Mouse (Mus musculus): ENCODE results near the gene Rab3gap2.
"Not testable (repeated sequence)": the region's sequence is repeated elsewhere in the genome, so short reads cannot be mapped to it uniquely, and the experiment has no call there.

The Rab3gap2 gene

DNA sequence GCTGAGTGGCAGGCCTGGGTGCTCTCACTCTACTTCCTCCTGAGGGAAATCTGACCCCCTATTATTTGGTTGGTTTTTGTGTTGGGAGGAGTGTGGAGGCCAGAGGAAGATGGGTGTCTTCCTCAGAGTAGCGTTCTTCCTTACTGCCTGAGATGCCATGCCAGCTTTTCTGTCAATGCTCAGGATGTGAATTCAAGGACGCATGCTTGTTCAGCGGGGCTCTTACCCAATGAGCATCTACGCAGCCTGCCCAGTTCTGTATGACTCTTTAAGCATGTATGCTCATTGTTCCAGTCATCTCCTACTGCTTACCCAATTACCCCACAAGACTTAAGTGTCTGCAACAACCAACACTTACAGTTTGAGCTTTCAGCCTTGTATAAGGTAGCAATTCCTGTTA is 76.7 kb downstream of the Rab3gap2 start:
- no peak for DNase-seq (ENCODE audit: low read depth, low spot score)

DNA sequence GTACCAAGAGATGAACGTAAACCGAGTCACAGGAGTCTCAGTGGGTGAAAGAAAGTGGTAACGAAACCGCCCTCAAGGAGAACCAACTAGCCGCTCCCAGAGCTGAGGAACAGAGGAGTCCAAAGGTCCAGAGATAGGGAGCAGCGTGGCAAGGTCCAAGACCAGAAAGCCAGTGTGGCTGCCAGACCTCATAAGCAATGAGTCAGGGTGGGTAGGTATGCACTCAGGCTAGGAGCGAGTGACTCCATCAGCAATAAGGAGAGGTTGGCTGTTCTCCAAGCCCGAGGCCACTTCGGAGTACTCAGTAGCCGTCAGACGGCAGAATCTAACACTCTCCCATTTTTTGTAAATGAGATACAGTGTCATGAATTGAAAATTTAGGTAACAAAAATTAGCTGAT is 78.9 kb downstream of the Rab3gap2 start:
- DNase-seq (ENCODE audit: low read depth, low spot score), result no peak

DNA sequence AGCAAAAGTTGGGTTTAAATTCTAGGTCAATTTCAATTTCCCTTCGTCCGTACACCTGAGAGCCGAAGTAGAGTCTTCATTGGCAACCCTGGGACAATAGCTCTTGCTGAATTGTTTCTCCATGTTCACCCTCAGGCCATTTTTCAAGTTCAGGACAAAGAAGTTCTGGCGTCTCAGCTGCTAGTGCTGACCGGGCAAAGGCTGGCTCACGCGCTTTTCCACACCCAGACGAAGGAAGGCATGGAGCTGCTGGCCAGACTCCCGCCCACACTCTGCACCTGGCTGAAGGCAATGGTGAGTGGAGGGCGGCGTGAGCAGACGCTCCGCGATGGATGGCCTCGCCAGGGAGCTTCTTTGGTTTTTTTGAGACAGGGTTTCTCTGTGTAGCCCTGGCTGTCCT is 79.3 kb downstream of the Rab3gap2 start:
- no peak for DNase-seq (ENCODE audit: low read depth, low spot score)

DNA sequence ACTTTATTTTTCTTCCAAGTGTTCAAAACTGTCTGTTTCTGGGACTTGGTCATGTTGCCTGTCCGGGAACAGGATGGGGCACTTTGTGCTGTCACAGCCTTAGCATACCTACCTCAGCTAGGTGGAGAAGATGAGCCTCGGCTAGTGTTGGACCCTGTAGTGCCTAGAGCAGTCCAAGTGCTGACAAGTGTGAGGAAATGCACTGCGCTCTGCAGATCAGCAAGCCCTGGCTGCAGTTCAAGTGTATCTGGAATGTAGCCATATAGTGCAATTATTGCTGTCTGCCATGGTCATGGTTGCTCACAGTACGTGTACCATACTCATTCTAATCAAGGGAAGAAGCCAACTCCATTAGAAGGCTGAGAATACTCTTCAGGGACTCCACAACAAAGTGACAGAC is 80.8 kb downstream of the Rab3gap2 start:
- no peak for DNase-seq (ENCODE audit: low read depth, low spot score)

DNA sequence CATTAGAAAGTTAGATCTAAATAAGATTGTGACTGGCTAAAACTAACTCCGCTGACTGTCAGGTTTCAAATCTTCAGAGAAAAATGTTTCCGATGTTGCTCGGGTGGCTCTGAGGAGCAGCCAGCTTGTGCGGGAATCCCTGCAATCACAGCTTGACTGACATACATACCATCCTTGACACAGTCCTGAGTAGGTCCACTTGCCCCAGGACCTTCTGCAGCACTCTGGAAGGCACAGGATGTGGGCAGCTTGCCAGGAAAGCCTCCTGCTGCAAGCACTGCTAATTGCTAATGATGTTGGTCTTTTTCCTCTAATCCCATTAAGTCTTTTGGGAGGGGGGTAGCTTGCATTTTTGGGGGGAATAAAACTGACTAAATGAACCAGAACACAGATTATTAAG is 81.3 kb downstream of the Rab3gap2 start:
- no peak for DNase-seq (ENCODE audit: low read depth, low spot score)

DNA sequence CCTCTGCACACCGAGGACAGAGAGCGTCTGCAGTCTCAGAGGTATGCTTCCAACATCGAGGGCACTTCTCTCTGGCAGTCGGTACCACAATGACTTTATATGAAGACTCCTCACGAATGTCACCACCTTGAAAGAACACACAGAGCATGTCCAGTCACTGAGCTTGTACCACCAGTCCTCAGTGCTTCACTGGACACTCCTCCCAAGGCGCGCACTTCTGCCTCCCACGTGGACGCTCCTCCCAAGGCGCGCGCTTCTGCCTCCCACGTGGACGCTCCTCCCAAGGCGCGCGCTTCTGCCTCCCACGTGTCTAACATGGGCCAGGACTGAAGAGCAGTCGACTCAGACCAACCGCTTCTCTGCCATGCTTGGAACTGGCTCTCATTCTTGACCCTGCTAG is 83.1 kb downstream of the Rab3gap2 start:
- DNase-seq (ENCODE audit: low read depth, low spot score), result no peak

DNA sequence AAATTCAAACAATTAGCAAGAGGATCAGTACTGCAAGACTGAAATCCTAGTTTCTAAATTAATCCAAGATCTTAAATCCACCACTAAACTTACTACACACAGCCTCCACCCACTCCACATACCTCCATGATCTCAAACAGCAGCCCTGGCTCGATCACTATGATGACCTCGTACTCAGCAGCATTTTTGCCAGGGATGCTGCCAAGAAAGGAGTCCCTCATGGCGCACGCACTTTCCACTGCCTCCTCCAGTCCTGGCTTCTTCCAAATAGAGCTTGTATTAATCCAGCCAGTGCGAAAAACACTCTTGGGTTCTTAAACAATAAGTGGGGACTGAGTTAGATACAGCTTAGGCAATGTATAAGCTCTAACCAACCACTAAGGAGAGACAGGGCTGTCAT is 85.3 kb downstream of the Rab3gap2 start:
- DNase-seq (ENCODE audit: low read depth, low spot score), result no peak

DNA sequence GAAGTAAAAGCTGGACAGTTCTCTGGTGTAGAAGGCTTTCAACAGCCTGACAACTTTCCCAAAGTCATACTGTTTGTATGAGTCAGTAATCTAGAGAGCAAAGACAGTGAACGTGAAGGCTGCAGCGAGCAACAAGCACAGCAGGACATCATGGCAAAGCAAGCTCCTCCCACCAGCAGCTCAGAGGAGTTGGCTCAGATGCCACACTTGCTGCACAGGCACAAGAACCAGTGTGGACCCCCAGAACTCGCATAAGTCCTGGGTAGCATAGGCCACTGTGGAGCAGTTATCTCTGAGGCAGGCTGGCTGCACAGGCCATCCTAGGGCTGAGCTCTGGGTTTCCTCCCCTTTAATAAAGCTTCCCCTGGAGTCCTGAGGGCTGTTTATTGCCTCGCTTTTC is 87.4 kb downstream of the Rab3gap2 start:
- no peak for DNase-seq (ENCODE audit: low read depth, low spot score)

DNA sequence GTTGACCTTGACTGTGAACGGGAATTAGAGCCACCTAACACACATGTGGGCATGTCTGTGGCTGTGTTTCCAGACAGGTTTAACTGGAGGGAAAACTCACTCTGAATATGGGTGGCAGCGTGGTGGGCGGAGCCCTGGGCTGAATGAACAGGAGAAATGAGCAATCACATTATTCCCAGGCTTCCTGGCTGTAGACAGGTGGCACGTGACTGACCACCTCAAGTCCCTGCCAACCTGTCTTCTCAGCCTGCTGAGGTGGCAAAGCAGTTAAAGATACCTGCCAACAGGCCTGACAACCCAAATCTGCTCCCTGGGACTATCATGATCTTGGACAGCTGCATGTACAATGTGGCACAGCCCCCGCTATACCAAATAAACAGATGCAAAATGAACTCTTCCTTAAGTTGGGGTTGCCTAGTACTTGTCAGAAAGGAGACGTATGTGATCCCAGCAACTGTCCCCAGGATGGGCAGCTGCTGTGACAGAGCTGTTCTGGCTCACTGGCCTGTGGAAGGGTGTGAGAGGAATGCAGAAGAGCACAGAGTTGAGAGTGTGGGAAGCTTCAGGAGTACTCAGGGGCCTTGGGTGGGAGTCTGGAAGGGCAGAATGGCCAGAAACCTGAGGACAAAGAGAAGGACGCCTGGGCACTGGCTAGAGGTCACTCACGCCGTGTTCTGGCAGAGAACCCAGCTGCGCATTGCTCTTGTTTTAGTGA is 88.9 kb downstream of the Rab3gap2 start:
- no peak for DNase-seq (ENCODE audit: low read depth, low spot score)

DNA sequence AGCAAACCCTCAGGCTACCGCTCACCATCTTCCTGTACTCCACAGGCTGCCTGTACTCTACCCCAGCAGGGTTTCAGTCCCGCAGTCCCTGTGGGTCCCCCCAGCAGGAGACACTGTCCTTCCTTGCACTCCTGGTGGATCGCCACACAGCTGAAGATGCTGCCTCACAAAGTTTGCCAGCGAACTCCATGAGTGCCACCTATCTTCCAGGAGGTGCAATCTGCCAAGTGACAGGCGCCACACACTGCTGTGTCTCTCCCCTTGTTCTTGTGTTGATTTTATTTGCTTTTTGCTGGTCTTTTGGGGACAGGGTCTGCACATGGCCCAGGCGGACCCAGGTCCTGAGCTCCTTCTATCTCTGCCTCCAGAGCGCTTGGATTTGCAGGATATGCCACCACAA is 92.9 kb downstream of the Rab3gap2 start:
- no peak for DNase-seq (ENCODE audit: low read depth, low spot score)

DNA sequence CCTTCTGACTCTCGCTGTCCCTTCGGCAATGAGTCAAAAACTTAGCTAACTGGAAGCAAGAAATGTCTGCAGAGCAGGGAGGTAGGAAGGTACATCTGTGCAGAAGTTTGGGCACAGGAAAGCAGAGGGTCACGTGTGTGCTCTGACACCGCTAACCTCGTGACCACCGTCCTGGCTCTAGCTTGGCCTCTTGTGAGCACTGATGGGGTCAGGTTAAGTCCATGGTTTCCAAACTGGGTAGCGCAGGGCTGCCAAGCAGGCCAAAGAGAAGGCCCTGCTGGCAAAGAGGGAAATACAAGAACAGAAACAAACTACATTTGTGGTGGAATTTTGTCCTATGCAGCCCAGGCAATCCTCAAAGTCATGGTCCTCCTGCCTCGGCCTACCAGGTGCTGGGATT is 94.6 kb downstream of the Rab3gap2 start:
- no peak for DNase-seq (ENCODE audit: low read depth, low spot score)

DNA sequence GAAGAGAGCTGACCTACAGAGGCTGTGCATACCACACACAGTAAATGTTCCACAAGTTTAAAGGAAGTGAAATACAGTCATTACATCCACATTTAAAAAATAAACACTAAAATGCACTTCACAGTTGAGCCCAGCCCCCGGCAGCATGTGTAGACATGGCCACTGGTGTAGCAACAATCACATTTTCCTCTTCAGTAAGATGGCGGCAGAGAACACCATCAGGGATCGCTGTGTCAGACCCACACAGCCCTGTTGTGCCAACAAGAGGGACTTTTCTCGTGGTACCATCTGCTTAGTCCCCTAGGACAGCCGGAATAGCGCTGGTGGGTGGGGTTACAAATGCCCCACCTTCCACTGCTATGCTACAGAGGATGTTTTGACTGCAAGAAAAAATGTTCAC is 98.9 kb downstream of the Rab3gap2 start:
- DNase-seq (ENCODE audit: low read depth, low spot score), result no peak

DNA sequence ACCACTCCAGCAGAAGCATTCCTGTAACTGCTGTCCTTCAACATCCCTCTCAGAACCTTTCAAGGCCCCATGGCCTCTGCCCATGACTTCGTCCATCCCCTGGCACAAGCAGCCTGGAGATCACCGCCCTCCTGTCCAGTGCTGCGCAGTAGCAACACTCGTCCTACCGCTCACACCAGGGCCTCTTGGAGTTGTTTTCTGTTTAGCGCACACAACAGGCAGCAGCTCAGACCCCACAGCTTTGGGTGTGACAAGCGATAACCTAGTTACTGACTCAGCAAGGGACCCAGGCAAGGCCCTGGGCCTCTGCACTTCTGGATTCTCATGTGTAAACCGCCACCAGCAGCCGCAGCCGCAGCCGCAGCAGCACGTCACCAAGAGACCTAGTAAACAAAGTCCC is 102.9 kb downstream of the Rab3gap2 start:
- DNase-seq (ENCODE audit: low read depth, low spot score), result no peak

DNA sequence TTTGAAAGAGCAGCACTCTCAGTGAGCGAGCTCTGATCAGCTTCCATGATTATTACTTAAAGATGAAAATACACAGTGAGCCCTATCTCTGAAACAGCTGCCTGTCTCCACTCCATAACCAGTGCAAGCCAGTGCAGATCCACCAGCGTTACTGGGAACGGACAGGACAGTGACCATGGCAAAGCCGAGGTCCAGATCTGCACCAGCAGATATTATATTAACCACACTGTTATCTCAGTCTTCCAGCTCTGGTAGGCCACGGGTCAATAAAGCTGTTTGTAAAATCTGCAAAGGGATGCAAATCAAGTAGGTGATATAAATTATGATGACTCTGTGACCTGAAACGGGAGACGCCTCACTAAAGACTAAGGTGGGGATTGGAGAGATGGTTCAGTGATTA is 103.7 kb downstream of the Rab3gap2 start:
- no peak for DNase-seq (ENCODE audit: low read depth, low spot score)

DNA sequence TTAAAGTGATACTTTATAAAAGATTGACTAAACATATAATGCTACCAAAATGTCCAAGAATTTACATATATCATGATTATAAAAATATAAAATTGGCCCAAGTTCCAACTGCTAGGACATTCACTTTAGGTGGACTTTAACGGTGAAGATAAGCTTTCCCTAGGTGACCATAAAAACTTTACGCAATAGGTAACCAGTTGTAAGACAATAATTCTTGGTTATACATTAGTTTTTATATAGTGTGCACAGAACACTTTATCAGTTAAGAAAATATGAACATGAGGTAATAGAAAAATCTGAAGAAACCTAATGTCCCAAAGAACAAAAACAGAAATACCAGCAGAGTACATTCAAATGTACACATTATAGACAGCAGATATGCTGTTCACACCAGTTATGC is 104.4 kb downstream of the Rab3gap2 start:
- no peak for DNase-seq (ENCODE audit: low read depth, low spot score)

DNA sequence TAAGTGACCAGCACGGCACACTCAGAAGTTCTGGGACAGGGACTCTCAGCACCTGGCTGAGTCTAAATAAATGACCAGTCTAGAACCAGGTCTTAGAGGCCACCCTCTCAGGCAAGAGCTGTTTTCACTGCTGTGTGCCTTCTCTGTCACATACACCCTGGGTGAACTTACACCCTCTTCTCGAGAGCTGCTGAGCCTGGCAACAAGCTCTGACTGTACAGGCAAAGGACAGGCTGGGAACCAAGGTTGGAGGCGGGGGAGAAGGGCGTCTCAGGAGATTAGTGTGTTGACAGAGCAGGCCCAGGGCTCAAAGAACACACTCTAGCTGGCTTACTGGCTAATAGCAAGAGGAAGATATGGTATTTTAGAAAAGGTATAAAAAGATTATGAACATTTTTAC is 105.0 kb downstream of the Rab3gap2 start:
- no peak for DNase-seq (ENCODE audit: low read depth, low spot score)

DNA sequence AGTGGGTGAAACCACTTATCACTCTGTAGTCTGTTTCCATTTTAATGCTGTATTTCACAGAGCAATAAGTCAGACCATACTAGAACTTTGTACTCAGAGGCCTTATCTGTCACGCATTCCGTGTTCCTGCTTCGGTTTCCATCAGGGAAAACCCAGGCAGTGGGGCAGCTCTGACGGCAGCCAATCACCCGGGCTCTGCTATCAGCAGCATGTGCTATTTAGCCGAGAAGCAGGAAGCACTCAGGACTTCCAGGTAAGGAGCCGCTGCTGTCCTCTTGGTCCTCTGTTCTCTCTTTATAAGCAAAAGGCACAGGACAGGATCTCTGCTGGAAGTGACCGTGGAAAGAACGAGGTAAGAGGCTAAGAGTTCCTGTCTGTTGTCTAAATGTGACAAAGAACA is 108.0 kb downstream of the Rab3gap2 start:
- no peak for DNase-seq (ENCODE audit: low read depth, low spot score)

DNA sequence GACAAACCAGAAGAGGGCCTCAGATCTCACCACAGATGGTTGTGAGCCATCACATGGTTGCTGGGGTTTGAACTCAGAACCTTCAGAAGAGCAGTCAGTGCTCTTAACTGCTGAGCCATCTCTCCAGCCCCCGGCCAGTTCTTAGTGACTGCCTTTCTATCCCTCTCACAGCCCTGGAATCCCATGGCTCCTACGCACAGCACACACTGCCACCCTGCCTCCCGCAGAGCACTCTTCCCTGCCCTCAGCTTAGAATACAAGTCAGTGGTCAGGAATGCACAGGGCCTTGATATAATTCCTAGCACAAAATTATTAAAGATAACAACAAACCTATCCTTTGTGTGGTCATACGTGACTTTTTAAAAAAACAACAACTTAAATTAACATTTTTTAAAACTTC is 110.6 kb downstream of the Rab3gap2 start:
- DNase-seq (ENCODE audit: low read depth, low spot score), result no peak

DNA sequence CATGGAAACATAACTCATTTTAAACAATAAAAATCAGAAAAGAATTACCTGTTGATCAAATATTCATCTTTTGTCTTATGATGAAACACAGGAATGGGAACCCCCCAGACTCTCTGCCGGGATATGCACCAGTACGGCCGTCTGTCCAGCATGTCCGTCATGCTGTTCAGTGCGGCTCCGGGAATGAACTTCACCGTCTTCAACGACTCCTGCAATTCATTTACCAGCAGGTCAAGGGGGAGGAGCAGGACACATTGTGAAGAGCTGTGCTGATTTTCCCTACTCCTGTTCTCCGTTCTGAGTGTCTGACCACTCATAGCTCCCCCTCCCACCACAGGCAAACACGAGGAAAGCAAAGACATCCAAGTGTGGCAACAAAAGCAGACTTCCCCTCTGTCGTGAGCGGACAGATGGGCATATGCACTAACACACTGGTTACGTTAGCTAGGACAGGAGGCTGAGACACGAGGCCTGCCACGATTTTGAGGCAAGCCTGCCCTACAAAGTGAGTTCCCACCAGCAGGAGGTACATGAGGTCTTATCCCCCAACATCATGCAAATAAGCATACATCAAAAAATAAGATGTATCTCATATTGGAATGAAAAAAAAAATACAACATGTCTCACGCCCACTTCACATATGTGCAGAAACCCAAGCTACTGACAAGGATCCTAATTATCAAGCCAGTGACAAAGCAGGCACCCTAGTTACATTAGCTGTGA is 112.1 kb downstream of the Rab3gap2 start:
- DNase-seq (ENCODE audit: low read depth, low spot score), result no peak

DNA sequence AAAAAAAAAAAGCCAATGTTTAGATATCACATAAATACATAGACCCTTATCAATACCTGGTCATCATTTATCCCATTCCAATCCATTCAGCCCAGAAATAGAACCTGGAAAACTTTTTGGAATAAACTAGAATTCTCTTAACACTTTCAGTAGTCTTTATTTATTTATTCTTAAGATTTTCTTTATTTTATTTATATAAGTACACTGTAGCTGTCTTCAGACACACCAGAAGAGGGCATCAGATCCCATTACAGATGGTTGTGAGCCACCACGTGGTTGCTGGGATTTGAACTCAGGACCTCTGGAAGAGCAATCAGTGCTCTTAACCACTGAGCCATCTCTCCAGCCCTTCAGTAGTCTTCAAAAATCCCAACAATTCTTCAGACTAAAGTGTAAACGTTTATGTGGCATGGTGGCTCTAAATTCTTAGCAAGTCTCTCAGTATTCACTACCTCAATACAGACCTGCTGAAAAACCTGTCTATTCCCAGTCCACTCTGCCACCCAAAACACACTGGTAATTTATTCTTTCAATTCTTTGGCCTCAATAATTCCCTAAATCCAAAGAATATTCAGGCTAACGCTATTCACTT is 123.9 kb downstream of the Rab3gap2 start:
- DNase-seq (ENCODE audit: low read depth, low spot score), result not testable (repeated sequence)

DNA sequence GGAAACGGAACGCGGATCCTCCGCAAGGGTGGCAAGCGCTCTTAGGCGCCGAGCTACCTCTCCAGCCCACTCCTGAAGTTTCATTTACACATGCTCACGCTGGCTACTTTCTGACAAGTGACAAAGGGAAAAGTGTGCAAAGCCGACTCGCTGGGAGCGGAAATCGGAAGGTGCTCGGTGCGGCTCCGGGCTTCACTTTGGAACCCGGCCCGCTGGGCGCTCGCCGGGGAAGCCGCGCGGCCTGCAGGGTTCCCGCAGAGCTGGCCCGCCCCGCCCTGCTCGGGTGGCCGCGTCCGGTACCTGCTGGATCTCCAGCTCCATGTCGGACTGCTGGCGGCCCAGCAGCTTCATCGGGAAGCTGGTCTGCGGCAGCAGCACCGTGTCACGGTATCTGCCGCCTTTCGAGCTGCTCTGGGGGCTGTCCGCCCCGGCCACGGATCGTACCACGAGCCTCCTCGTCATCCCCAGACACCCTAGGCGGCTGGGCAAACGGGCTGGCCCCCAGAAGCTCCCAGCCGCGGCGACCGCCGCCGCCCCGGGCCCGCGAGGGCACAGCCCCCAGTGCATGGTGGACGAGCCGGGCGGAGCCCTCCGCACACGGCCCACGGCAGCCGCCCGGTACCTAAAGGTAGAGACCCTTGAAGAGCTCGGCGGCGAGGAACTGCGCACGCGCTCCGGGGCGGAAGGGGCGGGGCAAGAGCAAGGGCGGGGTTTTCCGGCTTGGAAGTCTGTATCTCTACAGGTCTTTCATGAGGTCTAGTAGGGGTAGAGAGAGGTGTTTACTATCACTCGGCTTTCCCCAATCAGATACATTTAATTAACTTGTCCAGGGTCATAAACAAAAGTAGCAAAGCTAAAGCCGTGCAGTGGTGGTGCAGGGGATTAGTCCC is 125.0 kb downstream of the Rab3gap2 start, which contains the start of gene Iars2:
Iars2 (minus strand) TSS at position 676 of the 890 bp plus-strand sequence.
- peak; percentile 82 for DNase-seq (ENCODE audit: low read depth, low spot score)

DNA sequence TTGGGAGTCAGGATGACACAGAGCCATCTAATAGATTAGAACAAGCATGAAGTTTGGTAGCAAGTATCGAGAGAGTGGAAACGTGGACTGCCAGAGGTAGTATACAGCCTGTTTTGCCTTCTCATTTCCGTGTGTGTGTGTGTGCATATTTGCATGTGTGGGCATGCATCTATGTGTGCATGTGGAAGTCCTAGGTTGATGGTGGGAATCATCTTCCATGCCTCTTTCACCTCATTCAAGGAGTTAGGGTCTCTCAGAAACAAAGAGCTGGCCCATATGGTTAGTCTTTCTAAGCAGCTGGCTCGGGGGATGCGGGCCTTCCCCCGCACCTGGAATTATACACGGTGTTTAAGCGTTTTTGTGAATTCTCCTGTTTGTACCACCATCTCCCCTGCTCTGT is 125.9 kb downstream of the Rab3gap2 start:
- DNase-seq (ENCODE audit: low read depth, low spot score), result no peak

Measured in c-Kit-negative CD71-positive TER-119-positive erythroid progenitor cells, embryonic 14.5 days (primary cell).